Mouse (Mus musculus): Measurements from ENCODE around the gene Mark3.

- TF ChIP-seq POLR2A (IDR thresholded peaks at IDR 0.05; ENCODE audit: insufficient read depth, low read depth, low read length) (no peak), CTCF (IDR thresholded peaks at IDR 0.05; ENCODE audit: insufficient read depth, low read depth, low read length) (no peak)
Observed at GRCm38 (mm10) chr12:111539041-111539345, 35.3 kb upstream of the Mark3 start.

All from olfactory bulb, adult 2 months (tissue).